Mouse (Mus musculus) macrophage (primary cell): Measurements from ENCODE around the gene Nt5c2. TPM values are rescaled to one million over a fixed set of nuclear protein-coding genes. Genes with fewer than 3 reads are reported as not detected.
"Not testable (repeated sequence)": the region's sequence is repeated elsewhere in the genome, so short reads cannot be mapped to it uniquely, and the experiment has no call there.

ENCODE experiments used
- H3K27ac ChIP-seq: fragments of 350-480 bp; formaldehyde crosslinking; 2 replicates; pipeline ENCODE4 v1.9.0; 2021
- H3K36me3 ChIP-seq: fragments of 350-480 bp; formaldehyde crosslinking; 2 replicates; pipeline ENCODE4 v1.9.0; 2021; ENCODE audit errors: inconsistent target
- H3K4me3 ChIP-seq: fragments of 350-480 bp; formaldehyde crosslinking; 2 replicates; pipeline ENCODE4 v1.9.0; 2021; ENCODE audit errors: inconsistent target
- H3K79me2 ChIP-seq: fragments of 350-480 bp; formaldehyde crosslinking; 2 replicates; pipeline ENCODE4 v1.9.0; 2021; ENCODE audit errors: inconsistent target
- WGBS: methylation state at CpG from one replicate; pipeline ENCODE4 v1.1.7; 2026; ENCODE audit warnings: inconsistent platforms; ENCODE audit not compliant: missing documents; 5-methylcytosine and 5-hydroxymethylcytosine counted together
- polyA plus RNA-seq: library from polyadenylated mRNA; stranded (reverse); fragments of 250-400 nt; gene quantifications from 3 replicates; pipeline ENCODE4 v1.2.4, GENCODE M21; 2018; ENCODE audit warnings: inconsistent platforms

Gene Nt5c2
- polyA plus RNA-seq, 1 experiment from 2014 or later: 47.8 TPM

- no peak overlapping the region for H3K4me3 ChIP-seq
- no peak overlapping the region for H3K27ac ChIP-seq
- no peaks in the 10 kb centered on the region for H3K36me3 ChIP-seq
- no peaks in the 10 kb centered on the region for H3K79me2 ChIP-seq
- WGBS: 47% methylated on average over 7 of the region's 7 CpGs
Measured at GRCm38 (mm10) chr19:47009420-47009819, 5.5 kb downstream of the Nt5c2 start.

GRCm38 (mm10) chr19:47006321-47006720, 8.6 kb downstream of the Nt5c2 start:
- H3K4me3 ChIP-seq: no peak overlapping the region
- no peaks in the 10 kb centered on the region for H3K79me2 ChIP-seq
- no CpG with 5 or more reads among the region's 4 CpGs for WGBS
- no peak overlapping the region for H3K27ac ChIP-seq
- no peaks in the 10 kb centered on the region for H3K36me3 ChIP-seq

- no peak overlapping the region for H3K4me3 ChIP-seq
- 57% methylated on average over 5 of the region's 5 CpGs for WGBS
- no peak overlapping the region for H3K27ac ChIP-seq
- no peaks in the 10 kb centered on the region for H3K36me3 ChIP-seq
- H3K79me2 ChIP-seq: no peaks in the 10 kb centered on the region
Measured at GRCm38 (mm10) chr19:47005873-47006272, 9.1 kb downstream of the Nt5c2 start.

- peak overlapping the region; percentile 48 for H3K27ac ChIP-seq
- no peaks in the 10 kb centered on the region for H3K36me3 ChIP-seq
- H3K79me2 ChIP-seq: no peaks in the 10 kb centered on the region
- H3K4me3 ChIP-seq: no peak overlapping the region
- 40% methylated on average over 6 of the region's 6 CpGs for WGBS
Measured at GRCm38 (mm10) chr19:47003742-47004511, 11.0 kb downstream of the Nt5c2 start.

- H3K4me3 ChIP-seq, H3K79me2 ChIP-seq, H3K36me3 ChIP-seq, H3K27ac ChIP-seq: not testable (repeated sequence)
- WGBS: 94% methylated on average over 2 of the region's 3 CpGs
Measured at GRCm38 (mm10) chr19:47000357-47000756, 14.6 kb downstream of the Nt5c2 start.

- H3K4me3 ChIP-seq: no peak overlapping the region
- 79% methylated on average over 6 of the region's 6 CpGs for WGBS
- no peaks in the 10 kb centered on the region for H3K79me2 ChIP-seq
- H3K36me3 ChIP-seq: no peaks in the 10 kb centered on the region
- H3K27ac ChIP-seq: no peak overlapping the region
Measured at GRCm38 (mm10) chr19:46999753-47000152, 15.2 kb downstream of the Nt5c2 start.

- Histone ChIP-seq H3K36me3 (no peaks in the 10 kb centered on the region), H3K79me2 (no peaks in the 10 kb centered on the region), H3K4me3 (no peak overlapping the region), H3K27ac (no peak overlapping the region)
- WGBS: 92% methylated on average over 4 of the region's 4 CpGs
Measured at GRCm38 (mm10) chr19:46998953-46999352, 16.0 kb downstream of the Nt5c2 start.

- Histone ChIP-seq H3K36me3 (no peaks in the 10 kb centered on the region), H3K27ac (no peak overlapping the region), H3K4me3 (no peak overlapping the region), H3K79me2 (no peaks in the 10 kb centered on the region)
- WGBS: 84% methylated on average over 8 of the region's 8 CpGs
Measured at GRCm38 (mm10) chr19:46998168-46998870, 16.6 kb downstream of the Nt5c2 start.

- Histone ChIP-seq H3K36me3 (no peaks in the 10 kb centered on the region), H3K27ac (no peak overlapping the region), H3K4me3 (no peak overlapping the region), H3K79me2 (no peaks in the 10 kb centered on the region)
- 85% methylated on average over 9 of the region's 9 CpGs for WGBS
Measured at GRCm38 (mm10) chr19:46996095-46996494, 18.9 kb downstream of the Nt5c2 start.

GRCm38 (mm10) chr19:46992329-46992728, 22.6 kb downstream of the Nt5c2 start:
- not testable (repeated sequence) for H3K79me2 ChIP-seq, H3K27ac ChIP-seq, H3K4me3 ChIP-seq, H3K36me3 ChIP-seq
- 75% methylated on average over 4 of the region's 4 CpGs for WGBS

- no peak overlapping the region for H3K4me3 ChIP-seq
- H3K79me2 ChIP-seq: no peaks in the 10 kb centered on the region
- WGBS: 9% methylated on average over 5 of the region's 5 CpGs
- H3K36me3 ChIP-seq: no peaks in the 10 kb centered on the region
- H3K27ac ChIP-seq: no peak overlapping the region
Measured at GRCm38 (mm10) chr19:46991145-46991544, 23.8 kb downstream of the Nt5c2 start.

GRCm38 (mm10) chr19:46990625-46991024, 24.3 kb downstream of the Nt5c2 start:
- WGBS: 39% methylated on average over 2 of the region's 8 CpGs
- H3K79me2 ChIP-seq, H3K4me3 ChIP-seq, H3K36me3 ChIP-seq, H3K27ac ChIP-seq: not testable (repeated sequence)

GRCm38 (mm10) chr19:46990153-46990518, 24.8 kb downstream of the Nt5c2 start:
- Histone ChIP-seq H3K79me2 (no peaks in the 10 kb centered on the region), H3K27ac (no peak overlapping the region), H3K36me3 (no peaks in the 10 kb centered on the region), H3K4me3 (no peak overlapping the region)
- WGBS: 98% methylated on average over 3 of the region's 3 CpGs

- H3K27ac ChIP-seq: no peak overlapping the region
- 78% methylated on average over 20 of the region's 20 CpGs for WGBS
- H3K4me3 ChIP-seq: no peak overlapping the region
- H3K36me3 ChIP-seq: no peaks in the 10 kb centered on the region
- no peaks in the 10 kb centered on the region for H3K79me2 ChIP-seq
Measured at GRCm38 (mm10) chr19:46989479-46990152, 25.3 kb downstream of the Nt5c2 start.
